Mouse (Mus musculus): Measurements from ENCODE around the gene Msn.

DNA sequence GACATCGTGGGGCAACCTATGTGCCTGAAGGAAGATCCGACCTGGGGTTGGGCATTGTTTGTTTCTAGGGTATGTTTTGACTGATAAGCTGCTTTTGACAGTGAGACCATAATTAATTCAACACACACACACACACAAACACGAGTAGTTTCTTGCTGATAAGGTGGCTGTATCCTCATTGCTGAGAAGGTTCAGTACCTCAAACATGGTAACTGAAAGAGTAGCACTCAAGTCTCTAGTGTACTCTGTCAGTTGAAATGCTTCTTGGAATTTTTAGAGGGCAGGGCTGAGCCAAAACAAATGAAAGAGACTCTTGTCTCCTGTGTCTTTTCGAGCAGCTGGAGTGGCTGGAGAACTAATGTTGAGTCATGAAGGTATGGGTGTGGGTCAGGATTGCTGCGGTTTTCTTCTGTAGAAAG lies 38.4 kb downstream of the Msn start:
- TF ChIP-seq CTCF (IDR thresholded peaks at IDR 0.05; ENCODE audit: low read depth, low read length) (no peak), GATA1 (IDR thresholded peaks at IDR 0.05; ENCODE audit: borderline replicate concordance, low read length) (no peak), POLR2AphosphoS5 (IDR thresholded peaks at IDR 0.05; ENCODE audit: insufficient replicate concordance, low read depth, low read length) (no peak)
